Mouse (Mus musculus) hindbrain, embryonic 15.5 days (tissue): ENCODE data around the gene Cox6a2. TPM values are rescaled to one million over a fixed set of nuclear protein-coding genes. Genes with fewer than 3 reads are reported as not detected.

Source experiments
- ATAC-seq: fragments of 200-750 bp; cut with Nextera tagmentation; 2 replicates; pipeline ENCODE4 v1.8.0; 2017; ENCODE audit warnings: low read depth, moderate number of reproducible peaks, moderate TSS enrichment; ENCODE audit not compliant: low FRiP score
- H3K27ac ChIP-seq: fragments of 300-500 bp; sonication (generic); replicated peaks from 2 replicates; pipeline ENCODE4 v1.5.1; 2015; ENCODE audit warnings: mild to moderate bottlenecking, inconsistent platforms
- H3K27me3 ChIP-seq: fragments of 300-500 bp; sonication (generic); 2 replicates; pipeline ENCODE4 v1.6.1; 2015; ENCODE audit warnings: control low read depth, inconsistent platforms
- H3K36me3 ChIP-seq: fragments of 300-500 bp; sonication (generic); 2 replicates; pipeline ENCODE4 v1.6.1; 2015; ENCODE audit warnings: control low read depth, inconsistent platforms
- H3K4me1 ChIP-seq: fragments of 300-500 bp; sonication (generic); replicated peaks from 2 replicates; pipeline ENCODE4 v1.6.1; 2015; ENCODE audit warnings: control low read depth, inconsistent platforms
- H3K4me2 ChIP-seq: fragments of 300-500 bp; sonication (generic); 2 replicates; pipeline ENCODE4 v1.6.1; 2015; ENCODE audit warnings: moderate library complexity, mild to moderate bottlenecking, inconsistent platforms
- H3K4me3 ChIP-seq: fragments of 300-500 bp; sonication (generic); 2 replicates; pipeline ENCODE4 v1.5.1; 2015; ENCODE audit warnings: mild to moderate bottlenecking, inconsistent platforms
- H3K9ac ChIP-seq: fragments of 300-500 bp; sonication (generic); 2 replicates; pipeline ENCODE4 v1.6.1; 2015; ENCODE audit warnings: inconsistent platforms
- H3K9me3 ChIP-seq: fragments of 300-500 bp; sonication (generic); 2 replicates; pipeline ENCODE4 v1.6.1; 2016; ENCODE audit warnings: control low read depth, inconsistent platforms
- WGBS: fragments of 180-500 bp; shearing (Covaris S2); methylation state at CpG from one replicate; pipeline ENCODE4 v1.1.7; 2015; 5-methylcytosine and 5-hydroxymethylcytosine counted together
- polyA plus RNA-seq: library from polyadenylated mRNA; unstranded; fragments of >200 nt; fragmentation: Nextera tagmentation; extraction: Ambion mirVana; gene quantifications from 2 replicates; pipeline ENCODE4 v1.2.1, GENCODE M21; 2015

The Cox6a2 gene
- polyA plus RNA-seq, 1 experiment from 2014 or later, result 0.31 TPM

- no peaks in the 10 kb centered on the region for H3K4me1 ChIP-seq
- no peak overlapping the region for H3K4me3 ChIP-seq
- H3K9ac ChIP-seq, result no peak overlapping the region
- H3K9me3 ChIP-seq, result no peaks in the 10 kb centered on the region
- H3K27ac ChIP-seq, result no peak overlapping the region
- WGBS, result 82% methylated on average over 3 of the region's 3 CpGs
- H3K4me2 ChIP-seq, result no peak overlapping the region
- no peaks in the 10 kb centered on the region for H3K27me3 ChIP-seq
- H3K36me3 ChIP-seq, result no peaks in the 10 kb centered on the region
- ATAC-seq, result no peak
These were observed 14.7 kb upstream of the Cox6a2 start for GRCm38 (mm10) chr7:128220936-128221335.

DNA sequence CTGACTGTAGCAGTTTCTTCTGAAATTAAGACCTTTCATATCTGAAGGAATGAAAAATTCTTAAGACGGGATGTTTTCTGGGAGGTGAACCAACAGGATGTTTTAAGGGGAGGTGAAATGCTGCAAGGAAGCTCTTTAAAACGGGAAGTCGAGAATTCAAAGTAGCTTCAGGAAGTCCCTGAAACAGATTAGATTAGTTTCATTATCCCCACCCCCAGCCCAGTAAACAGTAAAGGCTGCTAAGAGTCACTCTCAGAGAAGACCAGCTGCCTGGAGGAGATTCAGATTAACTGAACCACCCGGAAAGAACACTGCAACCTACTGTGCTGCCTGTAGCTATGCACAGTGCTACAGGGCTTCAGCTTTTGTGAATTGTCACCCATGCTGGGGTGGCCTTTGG is 13.8 kb upstream of the Cox6a2 start:
- Histone ChIP-seq H3K27me3 (no peaks in the 10 kb centered on the region), H3K4me2 (no peak overlapping the region), H3K4me3 (no peak overlapping the region), H3K27ac (no peak overlapping the region), H3K9me3 (no peaks in the 10 kb centered on the region), H3K9ac (no peak overlapping the region), H3K36me3 (no peaks in the 10 kb centered on the region), H3K4me1 (no peaks in the 10 kb centered on the region)
- ATAC-seq, result no peak
- 92% methylated on average over 4 of the region's 4 CpGs for WGBS

DNA sequence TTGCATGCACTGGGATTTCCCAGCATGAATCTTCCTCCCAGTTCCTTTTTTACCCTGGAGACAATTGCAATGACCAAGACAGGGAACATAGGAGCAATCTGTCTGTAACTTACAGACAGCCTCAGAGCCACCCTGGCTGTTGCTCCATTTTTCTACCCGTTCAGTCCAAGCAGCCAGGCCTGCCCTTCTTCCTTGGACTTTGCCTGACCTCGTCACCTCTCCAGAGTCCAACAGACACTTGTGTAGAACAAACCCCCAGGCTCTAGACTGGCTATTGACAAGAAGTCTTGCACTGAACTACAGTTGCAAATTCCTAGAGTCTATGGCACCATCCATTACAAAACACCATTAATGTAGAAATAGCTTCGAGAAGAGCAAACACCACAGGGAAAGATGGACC is 3.6 kb upstream of the Cox6a2 start:
- H3K27ac ChIP-seq, result no peak overlapping the region
- H3K4me2 ChIP-seq, result no peak overlapping the region
- 60% methylated on average over 3 of the region's 3 CpGs for WGBS

GRCm38 (mm10) chr7:128208187-128208586 is 2.0 kb upstream of the Cox6a2 start:
- Histone ChIP-seq H3K4me3 (no peak overlapping the region), H3K27me3 (no peaks in the 10 kb centered on the region), H3K9me3 (no peaks in the 10 kb centered on the region), H3K27ac (no peak overlapping the region), H3K4me2 (no peak overlapping the region), H3K4me1 (no peaks in the 10 kb centered on the region), H3K36me3 (no peaks in the 10 kb centered on the region), H3K9ac (no peak overlapping the region)
- WGBS, result 10% methylated on average over 4 of the region's 4 CpGs
- 0 out of 2 replicates have a peak, but pooled peaks have one; percentile 48 for ATAC-seq

More for the DNA sequence above, 3.6 kb upstream of the Cox6a2 start:
- ATAC-seq, result no peak
- no peaks in the 10 kb centered on the region for H3K4me1 ChIP-seq
- no peak overlapping the region for H3K4me3 ChIP-seq
- no peaks in the 10 kb centered on the region for H3K27me3 ChIP-seq
- no peaks in the 10 kb centered on the region for H3K9me3 ChIP-seq
- H3K9ac ChIP-seq, result no peak overlapping the region
- H3K36me3 ChIP-seq, result no peaks in the 10 kb centered on the region

- no peaks in the 10 kb centered on the region for H3K27me3 ChIP-seq
- no peak for ATAC-seq
- H3K4me2 ChIP-seq, result no peak overlapping the region
- H3K4me1 ChIP-seq, result no peaks in the 10 kb centered on the region
- no peaks in the 10 kb centered on the region for H3K36me3 ChIP-seq
- no peak overlapping the region for H3K4me3 ChIP-seq
- WGBS, result 86% methylated on average over 18 of the region's 18 CpGs
- no peaks in the 10 kb centered on the region for H3K9me3 ChIP-seq
- H3K27ac ChIP-seq, result no peak overlapping the region
- H3K9ac ChIP-seq, result no peak overlapping the region
These were observed 492 bp downstream of the Cox6a2 start for GRCm38 (mm10) chr7:128205695-128206094.

GRCm38 (mm10) chr7:128204179-128204578 is 2.0 kb downstream of the Cox6a2 start:
- H3K4me2 ChIP-seq, result no peak overlapping the region
- H3K27ac ChIP-seq, result no peak overlapping the region
- 86% methylated on average over 8 of the region's 8 CpGs for WGBS
- ATAC-seq, result no peak
- H3K9me3 ChIP-seq, result no peaks in the 10 kb centered on the region
- no peak overlapping the region for H3K4me3 ChIP-seq
- H3K36me3 ChIP-seq, result no peaks in the 10 kb centered on the region
- H3K9ac ChIP-seq, result no peak overlapping the region
- no peaks in the 10 kb centered on the region for H3K27me3 ChIP-seq
- H3K4me1 ChIP-seq, result no peaks in the 10 kb centered on the region

DNA sequence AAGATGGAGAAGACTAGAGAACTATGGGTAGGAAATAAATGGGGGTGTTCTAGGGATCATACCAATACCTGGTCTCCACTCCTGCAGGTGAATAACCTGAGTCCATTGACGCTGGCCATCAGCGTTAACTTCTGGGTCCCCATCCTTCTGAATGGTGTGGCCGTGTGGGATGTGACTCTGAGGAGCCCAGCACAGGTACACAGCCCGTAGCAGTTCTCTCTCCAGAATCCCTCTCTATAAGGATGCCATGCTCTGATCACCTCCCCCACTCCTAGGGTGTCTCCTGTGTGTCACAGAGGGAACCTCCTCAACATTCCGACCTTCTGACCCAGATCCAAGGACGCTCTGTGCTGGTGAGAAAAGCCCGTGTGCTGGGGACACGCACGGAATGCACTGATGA is 3.1 kb downstream of the Cox6a2 start:
- no peak overlapping the region for H3K4me3 ChIP-seq
- WGBS, result 80% methylated on average over 9 of the region's 9 CpGs
- no peak overlapping the region for H3K27ac ChIP-seq
- H3K4me2 ChIP-seq, result no peak overlapping the region
- no peaks in the 10 kb centered on the region for H3K36me3 ChIP-seq
- no peaks in the 10 kb centered on the region for H3K27me3 ChIP-seq
- no peaks in the 10 kb centered on the region for H3K4me1 ChIP-seq
- H3K9ac ChIP-seq, result no peak overlapping the region
- no peak for ATAC-seq
- H3K9me3 ChIP-seq, result no peaks in the 10 kb centered on the region

GRCm38 (mm10) chr7:128201607-128202006 is 4.6 kb downstream of the Cox6a2 start:
- Histone ChIP-seq H3K9ac (no peak overlapping the region), H3K4me2 (no peak overlapping the region), H3K9me3 (no peaks in the 10 kb centered on the region), H3K4me1 (no peaks in the 10 kb centered on the region), H3K4me3 (no peak overlapping the region), H3K27me3 (no peaks in the 10 kb centered on the region), H3K27ac (no peak overlapping the region), H3K36me3 (no peaks in the 10 kb centered on the region)
- 87% methylated on average over 9 of the region's 9 CpGs for WGBS
- no peak for ATAC-seq

GRCm38 (mm10) chr7:128181691-128182090 is 24.5 kb downstream of the Cox6a2 start:
- Histone ChIP-seq H3K4me1 (no peaks in the 10 kb centered on the region), H3K4me3 (no peak overlapping the region), H3K4me2 (no peak overlapping the region), H3K9me3 (no peaks in the 10 kb centered on the region), H3K36me3 (no peaks in the 10 kb centered on the region), H3K27me3 (no peaks in the 10 kb centered on the region), H3K9ac (no peak overlapping the region), H3K27ac (no peak overlapping the region)
- WGBS, result 96% methylated on average over 10 of the region's 10 CpGs
- ATAC-seq, result no peak

DNA sequence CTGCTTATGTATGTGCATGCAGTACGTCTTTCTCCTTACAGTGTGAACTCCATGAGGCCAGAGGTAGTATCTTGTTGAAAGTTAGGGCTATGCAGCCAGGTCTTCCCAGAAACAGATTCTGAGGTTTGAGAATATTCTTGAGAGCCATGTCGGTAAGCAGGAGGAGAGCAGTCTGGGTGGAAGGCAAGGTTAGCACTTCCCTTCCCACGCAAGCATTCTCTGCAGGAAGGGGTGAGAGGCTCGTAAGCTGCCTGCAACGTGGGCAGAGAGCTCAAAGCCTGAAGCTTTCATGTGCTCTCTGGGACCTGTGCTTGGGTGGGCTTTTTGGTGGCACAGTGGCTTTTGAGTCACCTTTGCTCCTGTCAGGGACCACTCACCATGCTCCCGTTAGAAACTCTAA is 25.6 kb downstream of the Cox6a2 start:
- 77% methylated on average over 6 of the region's 6 CpGs for WGBS
- Histone ChIP-seq H3K4me1 (no peaks in the 10 kb centered on the region), H3K27ac (no peak overlapping the region), H3K36me3 (no peaks in the 10 kb centered on the region), H3K9ac (no peak overlapping the region), H3K4me3 (no peak overlapping the region), H3K4me2 (no peak overlapping the region), H3K9me3 (no peaks in the 10 kb centered on the region), H3K27me3 (no peaks in the 10 kb centered on the region)
- no peak for ATAC-seq

DNA sequence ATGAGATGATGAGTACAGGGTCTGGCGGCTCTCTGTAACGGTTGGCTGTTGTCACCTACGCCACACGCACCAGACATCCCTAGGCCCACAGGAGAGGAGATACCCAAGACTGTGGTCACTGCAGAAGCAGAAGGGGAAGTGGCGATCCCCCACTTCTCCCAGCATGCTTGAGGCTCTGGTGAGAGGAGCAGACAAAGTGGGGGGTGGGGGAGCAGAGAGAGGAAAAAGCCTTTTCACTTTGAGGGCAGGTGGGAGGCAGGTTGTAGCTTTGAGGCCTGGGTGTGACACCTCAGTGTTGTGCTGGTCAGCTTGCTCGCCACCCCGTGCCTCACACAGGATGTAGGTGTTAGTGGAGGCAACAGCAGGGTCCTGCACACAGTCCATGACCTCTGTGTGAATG is 26.1 kb downstream of the Cox6a2 start:
- H3K27ac ChIP-seq, result no peak overlapping the region
- no peak overlapping the region for H3K4me2 ChIP-seq

GRCm38 (mm10) chr7:128178385-128178784 is 27.8 kb downstream of the Cox6a2 start:
- Histone ChIP-seq H3K4me3 (no peak overlapping the region), H3K27ac (no peak overlapping the region), H3K9ac (no peak overlapping the region), H3K27me3 (no peaks in the 10 kb centered on the region), H3K4me1 (no peaks in the 10 kb centered on the region), H3K4me2 (no peak overlapping the region), H3K9me3 (no peaks in the 10 kb centered on the region), H3K36me3 (no peaks in the 10 kb centered on the region)
- 69% methylated on average over 2 of the region's 2 CpGs for WGBS
- no peak for ATAC-seq

More for the DNA sequence above, 26.1 kb downstream of the Cox6a2 start:
- Histone ChIP-seq H3K4me3 (no peak overlapping the region), H3K4me1 (no peaks in the 10 kb centered on the region), H3K9ac (no peak overlapping the region), H3K9me3 (no peaks in the 10 kb centered on the region), H3K27me3 (no peaks in the 10 kb centered on the region), H3K36me3 (no peaks in the 10 kb centered on the region)
- WGBS, result 81% methylated on average over 7 of the region's 7 CpGs
- no peak for ATAC-seq

- H3K9ac ChIP-seq, result no peak overlapping the region
- H3K4me1 ChIP-seq, result no peaks in the 10 kb centered on the region
- ATAC-seq, result no peak
- no peaks in the 10 kb centered on the region for H3K9me3 ChIP-seq
- WGBS, result 73% methylated on average over 3 of the region's 3 CpGs
- no peaks in the 10 kb centered on the region for H3K27me3 ChIP-seq
- H3K4me3 ChIP-seq, result no peak overlapping the region
- H3K36me3 ChIP-seq, result no peaks in the 10 kb centered on the region
- no peak overlapping the region for H3K4me2 ChIP-seq
- no peak overlapping the region for H3K27ac ChIP-seq
These were observed 36.2 kb downstream of the Cox6a2 start for GRCm38 (mm10) chr7:128169996-128170395.
